Mouse (Mus musculus): ENCODE data around the gene Rbmxl2.

The Rbmxl2 gene

GRCm38 (mm10) chr7:107209204-107209860 lies at the start of gene Rbmxl2:
TSS of gene Rbmxl2 (plus strand) at chr7:107209445.
- no peak for DNase-seq

- DNase-seq, result no peak
Observed at GRCm38 (mm10) chr7:107166690-107167089, 42.6 kb upstream of the Rbmxl2 start, which contains the start of gene Nlrp14. TSS of gene Nlrp14 (plus strand) at chr7:107166990.

GRCm38 (mm10) chr7:107180406-107180805 lies 28.8 kb upstream of the Rbmxl2 start:
- DNase-seq, result no peak

GRCm38 (mm10) chr7:107201817-107202216 lies 7.4 kb upstream of the Rbmxl2 start:
- DNase-seq, result peak; percentile 10

- no peak for DNase-seq
Observed at GRCm38 (mm10) chr7:107207843-107208242, 1.4 kb upstream of the Rbmxl2 start.

- no peak for DNase-seq
Observed at GRCm38 (mm10) chr7:107210126-107210576, 906 bp downstream of the Rbmxl2 start.

GRCm38 (mm10) chr7:107215723-107216122 lies 6.5 kb downstream of the Rbmxl2 start:
- no peak for DNase-seq

- no peak for DNase-seq
Observed at GRCm38 (mm10) chr7:107216845-107217244, 7.6 kb downstream of the Rbmxl2 start.

- DNase-seq, result no peak
Observed at GRCm38 (mm10) chr7:107236854-107237253, 27.6 kb downstream of the Rbmxl2 start.

- no peak for DNase-seq
Observed at GRCm38 (mm10) chr7:107237498-107237897, 28.3 kb downstream of the Rbmxl2 start.

- DNase-seq, result no peak
Observed at GRCm38 (mm10) chr7:107241371-107241883, 32.2 kb downstream of the Rbmxl2 start.

GRCm38 (mm10) chr7:107250211-107250985 lies 41.2 kb downstream of the Rbmxl2 start:
- DNase-seq, result no peak

- DNase-seq, result no peak
Observed at GRCm38 (mm10) chr7:107253355-107253754, 44.1 kb downstream of the Rbmxl2 start.

- no peak for DNase-seq
Observed at GRCm38 (mm10) chr7:107259936-107260335, 50.7 kb downstream of the Rbmxl2 start.

Data from lung, postnatal 10 days (tissue).